Mouse (Mus musculus) lung, postnatal 25 days (tissue): ENCODE results near the gene Apoa1.
A peak's percentile ranks its signal among the peaks of the same experiment; 100 is the strongest.

ENCODE experiments used
- DNase-seq: peaks from one replicate; pipeline ENCODE4 v3.0.0; 2022; ENCODE audit warnings: low spot score

Gene Apoa1

GRCm38 (mm10) chr9:46228491-46228890 is at the start of gene Apoa1:
Gene Apoa1 (plus strand): TSS chr9:46228580.
- DNase-seq: no peak

DNA sequence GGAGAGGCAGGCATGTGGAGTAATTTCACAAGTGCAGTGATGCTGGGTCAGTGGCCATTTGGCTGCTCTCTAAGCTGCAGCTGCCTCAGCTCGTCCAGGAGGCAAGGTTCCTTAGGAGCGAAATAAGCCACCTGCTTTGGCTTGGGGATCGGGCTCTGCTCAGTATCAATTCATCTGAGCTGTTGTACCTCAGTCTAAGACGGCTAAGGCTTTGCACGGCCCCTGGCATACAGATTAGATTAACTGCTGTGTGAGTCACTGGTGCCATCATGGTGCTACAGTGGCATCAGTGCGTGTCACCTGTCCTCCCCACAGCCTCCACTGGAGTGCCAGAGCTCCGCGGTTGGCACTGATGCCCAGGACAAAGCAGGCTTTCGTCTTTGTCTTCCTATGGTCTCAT is 49.8 kb upstream of the Apoa1 start:
- no peak for DNase-seq

DNA sequence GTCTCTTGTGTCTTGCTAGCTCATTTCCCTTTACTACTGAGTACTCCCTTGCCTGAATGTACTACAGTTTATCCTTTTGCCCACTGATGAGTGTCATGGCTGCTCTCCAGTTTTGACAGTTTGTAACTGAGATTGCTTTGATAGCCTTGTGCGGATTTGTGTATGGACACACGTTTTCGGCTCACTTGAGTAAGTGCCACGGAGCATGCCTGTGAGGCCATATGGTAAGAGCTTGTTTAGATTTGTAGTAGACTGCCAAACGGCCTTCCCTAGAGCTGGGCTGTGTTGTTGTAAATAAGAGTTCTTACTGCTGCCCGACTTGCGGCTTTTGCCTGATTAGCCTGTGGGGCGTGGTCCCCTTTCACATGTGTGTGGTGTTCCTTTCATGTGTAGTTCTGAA is 47.1 kb upstream of the Apoa1 start:
- DNase-seq: no peak

DNA sequence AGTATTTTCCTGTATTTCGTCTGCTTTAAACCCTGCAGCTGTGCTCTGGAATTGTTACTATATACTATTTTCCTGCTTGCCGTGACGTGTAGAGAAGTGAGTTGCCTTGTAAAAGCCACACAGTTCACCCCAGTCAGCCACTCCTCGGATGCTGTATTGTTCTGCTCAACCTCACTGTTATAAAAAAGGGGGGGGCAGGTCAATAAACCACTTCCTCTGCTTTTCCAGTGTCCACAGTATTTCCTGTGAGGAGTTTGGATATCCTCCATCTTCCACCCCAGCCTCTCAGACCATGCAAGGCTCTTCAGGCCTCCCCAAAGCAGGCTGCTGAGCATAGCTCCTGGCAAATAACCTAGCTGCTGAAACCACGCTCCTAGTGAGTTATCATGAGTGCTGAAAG is 43.8 kb upstream of the Apoa1 start:
- no peak for DNase-seq

DNA sequence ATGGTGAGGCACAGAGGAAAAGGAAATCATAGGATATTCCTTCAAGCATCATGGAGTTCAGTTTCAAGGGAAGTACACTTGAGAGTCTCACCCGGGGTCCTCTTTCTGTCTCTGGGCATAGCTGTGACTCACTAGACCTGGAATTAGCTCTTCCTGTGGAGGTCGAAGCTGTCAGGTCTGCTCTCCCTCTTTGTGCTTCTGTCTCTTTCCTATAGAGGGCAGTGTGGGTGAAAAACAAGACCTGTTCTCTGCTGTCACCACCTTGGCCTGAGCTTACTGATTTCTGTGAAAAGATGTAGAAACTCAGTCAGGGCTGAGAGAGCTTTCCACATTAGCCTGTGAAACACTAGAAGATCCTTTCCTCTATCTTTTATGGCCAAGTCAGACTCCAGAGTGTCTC is 43.2 kb upstream of the Apoa1 start:
- DNase-seq: peak; percentile 57

GRCm38 (mm10) chr9:46186387-46186786 is 42.0 kb upstream of the Apoa1 start:
- no peak for DNase-seq

GRCm38 (mm10) chr9:46188370-46188769 is 40.0 kb upstream of the Apoa1 start:
- no peak for DNase-seq

- no peak for DNase-seq
These were observed 39.4 kb upstream of the Apoa1 start for GRCm38 (mm10) chr9:46188956-46189355.

DNA sequence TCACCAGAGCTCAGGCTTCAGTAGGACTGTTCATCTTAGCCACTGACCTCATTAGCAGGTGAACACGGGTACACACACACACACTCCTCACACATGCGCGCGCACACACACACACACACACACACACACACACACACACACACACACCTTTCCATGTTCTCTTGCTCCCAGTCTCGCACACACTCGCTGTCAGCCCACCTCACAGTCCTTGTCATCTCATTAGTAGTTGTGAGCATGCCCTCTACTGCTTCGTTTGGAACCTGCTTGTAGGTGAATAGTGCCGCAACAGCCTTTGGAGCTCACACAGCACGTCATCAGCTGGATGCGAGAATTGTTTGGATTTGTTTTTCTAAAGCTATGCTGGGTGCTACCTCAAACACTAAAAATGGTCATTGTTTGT is 39.0 kb upstream of the Apoa1 start:
- no peak for DNase-seq

DNA sequence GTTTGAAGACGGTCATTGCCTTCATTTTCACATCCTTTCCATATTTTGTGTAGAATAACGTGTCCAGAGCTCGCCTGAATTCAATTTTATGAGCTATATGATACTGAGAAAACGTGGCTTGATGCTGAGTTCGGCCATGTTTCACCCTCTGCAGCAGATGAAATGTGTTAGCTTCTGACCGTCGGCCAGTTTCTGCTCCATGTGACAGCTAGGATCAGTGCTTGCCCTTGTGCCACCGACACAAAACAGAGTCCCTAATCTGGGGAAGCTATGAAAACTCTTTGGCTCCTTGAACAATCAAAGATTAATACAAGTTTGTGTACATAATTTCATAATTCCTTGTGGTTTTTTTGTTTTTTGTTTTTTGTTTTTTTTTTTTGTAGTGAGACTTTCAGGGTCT is 37.1 kb upstream of the Apoa1 start:
- no peak for DNase-seq

DNA sequence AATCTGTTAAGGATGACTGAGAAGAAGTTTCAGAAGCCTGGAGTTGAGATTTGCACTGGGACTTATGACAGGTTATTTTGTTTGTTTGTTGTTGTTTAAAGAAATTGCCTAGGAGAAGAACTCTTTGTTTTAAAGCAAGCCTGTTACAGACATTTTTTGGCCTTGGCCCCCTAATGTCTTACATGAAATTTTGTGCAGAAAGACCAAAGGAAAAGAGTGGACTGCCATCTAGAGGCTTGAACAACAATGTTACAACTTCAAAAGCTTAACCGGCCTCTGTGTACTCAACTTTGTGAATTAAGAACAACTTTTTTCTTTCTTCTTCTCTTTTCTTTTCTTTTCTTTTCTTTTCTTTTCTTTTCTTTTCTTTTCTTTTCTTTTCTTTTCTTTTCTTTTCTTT is 36.7 kb upstream of the Apoa1 start:
- DNase-seq: peak; percentile 46

DNA sequence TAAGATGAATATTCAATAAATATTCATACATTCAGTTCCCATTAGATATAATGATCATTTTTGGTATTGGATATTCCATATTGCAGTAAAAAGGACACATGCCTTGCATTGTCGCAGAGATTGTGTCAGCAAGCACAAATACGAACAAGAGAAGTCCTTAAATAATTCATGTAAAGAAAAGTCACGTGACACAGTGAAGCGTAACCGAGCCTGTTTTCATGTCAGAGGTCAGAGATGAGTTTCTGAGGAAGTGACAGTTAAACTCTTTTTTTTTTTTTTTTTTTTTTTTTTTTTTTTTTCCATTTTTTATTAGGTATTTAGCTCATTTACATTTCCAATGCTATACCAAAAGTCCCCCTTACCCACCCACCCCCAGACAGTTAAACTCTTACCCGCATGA is 35.7 kb upstream of the Apoa1 start:
- no peak for DNase-seq

GRCm38 (mm10) chr9:46194809-46195208 is 33.6 kb upstream of the Apoa1 start:
- DNase-seq: no peak

- peak; percentile 75 for DNase-seq
These were observed 31.6 kb upstream of the Apoa1 start for GRCm38 (mm10) chr9:46196699-46197169.

GRCm38 (mm10) chr9:46198461-46198860 is 29.9 kb upstream of the Apoa1 start:
- DNase-seq: no peak

DNA sequence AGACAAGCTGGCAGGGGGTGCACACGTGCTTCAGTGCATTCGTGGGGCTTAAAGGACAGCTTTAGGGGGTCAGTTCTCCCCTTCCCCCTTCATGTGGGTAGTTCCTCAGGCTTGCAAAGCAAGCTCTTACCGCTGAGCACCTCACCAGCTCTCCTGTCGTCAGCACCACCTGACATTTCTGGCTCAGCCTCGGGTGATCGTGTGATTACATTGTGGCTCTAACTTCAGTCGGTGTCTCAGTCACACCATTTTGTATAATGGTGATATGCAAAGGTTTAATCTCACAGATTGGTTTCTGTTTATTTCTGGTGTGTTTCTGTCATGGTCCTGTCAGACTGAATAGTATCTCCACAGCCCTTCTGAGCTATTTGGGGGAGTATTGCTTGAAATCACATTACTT is 29.4 kb upstream of the Apoa1 start:
- DNase-seq: no peak

GRCm38 (mm10) chr9:46199609-46200008 is 28.8 kb upstream of the Apoa1 start:
- no peak for DNase-seq

DNA sequence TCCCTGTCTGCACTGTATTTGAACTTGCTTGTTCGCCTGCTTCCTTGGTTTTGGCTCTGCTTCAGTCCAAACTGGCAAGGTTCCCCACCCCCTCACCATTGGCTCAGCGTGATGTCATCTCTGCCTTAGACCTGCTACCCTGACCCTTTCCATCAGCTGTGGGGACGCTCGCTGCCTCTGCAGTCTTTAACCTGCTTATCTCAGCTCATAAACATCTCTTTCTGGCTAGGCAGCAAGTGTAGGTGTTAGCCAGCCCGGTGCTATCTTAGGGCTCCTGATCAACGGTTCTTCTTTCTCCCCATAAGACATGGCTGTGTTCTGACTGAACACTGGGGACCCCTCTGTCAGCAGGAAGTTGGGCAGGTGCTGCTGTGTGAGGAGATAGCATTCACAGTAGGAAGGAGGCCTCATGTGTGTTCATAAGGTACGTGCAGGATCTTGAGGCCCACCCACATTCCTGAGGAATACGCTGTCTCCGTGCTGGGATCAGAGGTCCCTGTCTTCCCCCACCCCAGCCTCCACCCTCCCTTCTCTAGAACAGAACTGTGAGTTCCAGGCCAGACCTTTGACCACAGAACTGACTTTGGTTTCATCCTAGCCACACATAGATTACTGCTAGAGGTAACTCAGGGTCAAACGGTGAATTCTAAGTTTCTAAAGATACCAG is 21.4 kb upstream of the Apoa1 start:
- no peak for DNase-seq

- DNase-seq: no peak
These were observed 20.9 kb upstream of the Apoa1 start for GRCm38 (mm10) chr9:46207501-46207869.

GRCm38 (mm10) chr9:46208401-46208974 is 19.9 kb upstream of the Apoa1 start:
- DNase-seq: no peak

DNA sequence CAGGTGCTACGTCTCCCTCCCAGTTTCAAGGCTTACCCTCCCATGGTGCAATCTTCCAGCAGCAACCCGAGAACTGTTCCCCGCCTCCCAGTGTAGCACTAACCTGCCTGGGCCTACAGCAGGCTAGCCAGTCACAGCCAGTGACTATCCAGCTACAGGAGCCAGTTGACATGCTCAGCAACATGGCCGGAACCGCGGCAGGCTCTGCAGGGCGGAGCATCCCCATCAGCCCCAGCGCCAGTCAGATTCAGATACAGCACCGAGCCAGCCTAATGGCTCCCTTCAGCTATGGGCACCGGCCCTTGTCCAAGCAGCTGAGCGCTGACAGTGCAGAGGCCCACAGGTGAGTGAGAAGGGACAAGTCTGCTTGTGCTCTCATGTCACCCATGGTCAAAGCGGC is 17.9 kb upstream of the Apoa1 start:
- DNase-seq: no peak

DNA sequence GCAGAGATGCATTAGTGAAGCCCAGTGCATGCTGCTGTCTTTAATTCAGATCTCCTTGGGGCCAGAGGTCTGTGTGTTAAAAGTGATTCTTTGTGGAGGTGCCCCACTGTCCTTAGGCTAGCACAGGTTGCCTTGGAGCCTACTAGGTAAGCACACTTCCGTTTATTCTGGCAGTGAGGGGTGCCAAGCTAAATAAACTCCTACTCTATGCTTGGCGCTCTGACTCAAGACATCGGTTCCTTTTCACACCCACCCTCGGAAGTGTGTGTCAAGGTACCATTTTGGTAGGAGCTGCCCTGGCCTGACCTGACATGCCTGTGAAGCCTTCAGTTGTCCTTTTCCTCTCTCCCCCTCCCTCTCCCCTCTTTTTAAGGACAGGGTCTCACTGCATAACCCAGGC is 14.1 kb upstream of the Apoa1 start:
- peak; percentile 16 for DNase-seq

DNA sequence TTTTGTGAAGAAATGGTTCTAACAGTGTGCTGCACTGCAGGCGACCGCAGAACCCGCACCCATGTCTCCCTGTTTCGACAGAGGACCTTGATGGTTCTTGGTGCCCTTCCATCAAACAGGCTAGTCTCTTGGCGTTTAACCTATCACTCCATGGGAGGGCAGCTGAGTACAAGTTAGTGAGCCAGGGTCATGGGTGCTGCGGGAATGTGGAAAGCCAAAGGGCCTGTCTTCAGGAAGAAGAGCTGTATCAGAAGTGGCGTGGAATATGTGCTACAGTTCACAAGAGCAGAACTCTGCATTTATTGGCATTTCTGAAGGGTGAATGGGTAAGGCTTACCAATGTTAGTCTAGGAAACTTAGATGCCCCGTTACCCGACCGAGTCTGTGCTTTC is 13.4 kb upstream of the Apoa1 start:
- no peak for DNase-seq
